Mouse (Mus musculus): ENCODE data around the gene Tedc1. TPM values are rescaled to one million over a fixed set of nuclear protein-coding genes. Genes with fewer than 3 reads are reported as not detected.
A peak's percentile ranks its signal among the peaks of the same experiment; 100 is the strongest.

Gene Tedc1
- 21.4 and 22.7 TPM in 2 replicates for polyA plus RNA-seq (2015; fragmentation: Nextera tagmentation; extraction: Ambion mirVana)

GRCm38 (mm10) chr12:113155887-113156539, at the start of gene Tedc1:
Tedc1 (plus strand) TSS chr12:113156421.
- WGBS, result under 1% methylated on average over 46 of the region's 46 CpGs
- Histone ChIP-seq H3K9ac (ENCODE audit: low read depth, low read length) (peak within 1 kb of the TSS; percentile 76), H3K4me3 (ENCODE audit: low read length) (peak within 1 kb of the TSS; percentile 76), H3K27ac (ENCODE audit: low read length) (peak within 1 kb of the TSS; percentile 93), H3K4me2 (ENCODE audit: low read depth, low read length) (peak within 1 kb of the TSS; percentile 90), H3K9me3 (ENCODE audit: control insufficient read depth, low read length) (no peaks in the 10 kb centered on the region), H3K4me1 (ENCODE audit: control insufficient read depth, insufficient read depth, low read length) (peaks cover 23% of the 10 kb centered on the region), H3K27me3 (replicated peaks; ENCODE audit: control insufficient read depth, insufficient read depth, low read length) (no peaks in the 10 kb centered on the region; the same call in 1 of the 2 replicates), H3K36me3 (ENCODE audit: control insufficient read depth, insufficient read depth, low read length) (no peaks in the 10 kb centered on the region)
- ATAC-seq, result peak; percentile 95

- 71% methylated on average over 4 of the region's 4 CpGs for WGBS
Observed at GRCm38 (mm10) chr12:113107431-113108124, 48.6 kb upstream of the Tedc1 start.

GRCm38 (mm10) chr12:113108528-113109283, 47.5 kb upstream of the Tedc1 start:
- H3K27me3 ChIP-seq (replicated peaks; ENCODE audit: control insufficient read depth, insufficient read depth, low read length), result no peaks in the 10 kb centered on the region
- peaks cover 5% of the 10 kb centered on the region; the same call in 1 of the 2 replicates for H3K4me1 ChIP-seq (ENCODE audit: control insufficient read depth, insufficient read depth, low read length)
- 86% methylated on average over 17 of the region's 17 CpGs for WGBS
- no peak overlapping the region for H3K27ac ChIP-seq (ENCODE audit: low read length)
- no peaks in the 10 kb centered on the region; the same call in 1 of the 2 replicates for H3K9me3 ChIP-seq (ENCODE audit: control insufficient read depth, low read length)
- H3K9ac ChIP-seq (ENCODE audit: low read depth, low read length), result no peak overlapping the region
- no peak overlapping the region for H3K4me2 ChIP-seq (ENCODE audit: low read depth, low read length)
- ATAC-seq, result no peak; the same call in 1 of the 2 replicates
- no peak overlapping the region for H3K4me3 ChIP-seq (ENCODE audit: low read length)
- no peaks in the 10 kb centered on the region for H3K36me3 ChIP-seq (ENCODE audit: control insufficient read depth, insufficient read depth, low read length)

More at GRCm38 (mm10) chr12:113107431-113108124, 48.6 kb upstream of the Tedc1 start:
- Histone ChIP-seq H3K9ac (ENCODE audit: low read depth, low read length) (no peak overlapping the region), H3K27me3 (replicated peaks; ENCODE audit: control insufficient read depth, insufficient read depth, low read length) (no peaks in the 10 kb centered on the region), H3K27ac (ENCODE audit: low read length) (no peak overlapping the region), H3K4me3 (ENCODE audit: low read length) (no peak overlapping the region), H3K4me2 (ENCODE audit: low read depth, low read length) (no peak overlapping the region), H3K9me3 (ENCODE audit: control insufficient read depth, low read length) (no peaks in the 10 kb centered on the region; the same call in 1 of the 2 replicates), H3K36me3 (ENCODE audit: control insufficient read depth, insufficient read depth, low read length) (no peaks in the 10 kb centered on the region), H3K4me1 (ENCODE audit: control insufficient read depth, insufficient read depth, low read length) (peaks cover 8% of the 10 kb centered on the region; the same call in 1 of the 2 replicates)
- peak; percentile 53 for ATAC-seq

- Histone ChIP-seq H3K9ac (ENCODE audit: low read depth, low read length) (no peak overlapping the region), H3K4me2 (ENCODE audit: low read depth, low read length) (no peak overlapping the region)
- no peak for ATAC-seq
Observed at GRCm38 (mm10) chr12:113109801-113110200, 46.4 kb upstream of the Tedc1 start.

GRCm38 (mm10) chr12:113114141-113114540, 42.1 kb upstream of the Tedc1 start:
- H3K4me1 ChIP-seq (ENCODE audit: control insufficient read depth, insufficient read depth, low read length), result peaks cover 5% of the 10 kb centered on the region
- H3K9me3 ChIP-seq (ENCODE audit: control insufficient read depth, low read length), result no peaks in the 10 kb centered on the region
- no peak overlapping the region for H3K9ac ChIP-seq (ENCODE audit: low read depth, low read length)
- WGBS, result 91% methylated on average over 4 of the region's 4 CpGs
- H3K27ac ChIP-seq (ENCODE audit: low read length), result no peak overlapping the region
- H3K36me3 ChIP-seq (ENCODE audit: control insufficient read depth, insufficient read depth, low read length), result peaks cover 12% of the 10 kb centered on the region
- H3K4me2 ChIP-seq (ENCODE audit: low read depth, low read length), result no peak overlapping the region
- no peak overlapping the region for H3K4me3 ChIP-seq (ENCODE audit: low read length)
- no peaks in the 10 kb centered on the region for H3K27me3 ChIP-seq (replicated peaks; ENCODE audit: control insufficient read depth, insufficient read depth, low read length)
- ATAC-seq, result peak; percentile 21; the same call in 1 of the 2 replicates

More at GRCm38 (mm10) chr12:113109801-113110200, 46.4 kb upstream of the Tedc1 start:
- Histone ChIP-seq H3K27me3 (replicated peaks; ENCODE audit: control insufficient read depth, insufficient read depth, low read length) (no peaks in the 10 kb centered on the region), H3K4me1 (ENCODE audit: control insufficient read depth, insufficient read depth, low read length) (peaks cover 3% of the 10 kb centered on the region), H3K36me3 (ENCODE audit: control insufficient read depth, insufficient read depth, low read length) (no peaks in the 10 kb centered on the region), H3K27ac (ENCODE audit: low read length) (no peak overlapping the region), H3K9me3 (ENCODE audit: control insufficient read depth, low read length) (no peaks in the 10 kb centered on the region; the same call in 1 of the 2 replicates), H3K4me3 (ENCODE audit: low read length) (no peak overlapping the region)
- 83% methylated on average over 10 of the region's 10 CpGs for WGBS

- Histone ChIP-seq H3K9me3 (ENCODE audit: control insufficient read depth, low read length) (no peaks in the 10 kb centered on the region), H3K9ac (ENCODE audit: low read depth, low read length) (no peak overlapping the region), H3K4me1 (ENCODE audit: control insufficient read depth, insufficient read depth, low read length) (peaks cover 5% of the 10 kb centered on the region), H3K27me3 (replicated peaks; ENCODE audit: control insufficient read depth, insufficient read depth, low read length) (no peaks in the 10 kb centered on the region), H3K27ac (ENCODE audit: low read length) (no peak overlapping the region), H3K36me3 (ENCODE audit: control insufficient read depth, insufficient read depth, low read length) (peaks cover 12% of the 10 kb centered on the region), H3K4me2 (ENCODE audit: low read depth, low read length) (no peak overlapping the region), H3K4me3 (ENCODE audit: low read length) (no peak overlapping the region)
- ATAC-seq, result peak; percentile 37; the same call in 1 of the 2 replicates
- WGBS, result 74% methylated on average over 16 of the region's 16 CpGs
Observed at GRCm38 (mm10) chr12:113114856-113115538, 41.2 kb upstream of the Tedc1 start.

GRCm38 (mm10) chr12:113119516-113120410, 36.5 kb upstream of the Tedc1 start:
- H3K4me3 ChIP-seq (ENCODE audit: low read length), result no peak overlapping the region
- ATAC-seq, result peak; percentile 70
- H3K36me3 ChIP-seq (ENCODE audit: control insufficient read depth, insufficient read depth, low read length), result peaks cover 52% of the 10 kb centered on the region
- H3K9me3 ChIP-seq (ENCODE audit: control insufficient read depth, low read length), result no peaks in the 10 kb centered on the region
- no peaks in the 10 kb centered on the region for H3K27me3 ChIP-seq (replicated peaks; ENCODE audit: control insufficient read depth, insufficient read depth, low read length)
- 84% methylated on average over 20 of the region's 20 CpGs for WGBS
- peaks cover 3% of the 10 kb centered on the region; the same call in 1 of the 2 replicates for H3K4me1 ChIP-seq (ENCODE audit: control insufficient read depth, insufficient read depth, low read length)
- H3K27ac ChIP-seq (ENCODE audit: low read length), result no peak overlapping the region
- H3K4me2 ChIP-seq (ENCODE audit: low read depth, low read length), result no peak overlapping the region
- H3K9ac ChIP-seq (ENCODE audit: low read depth, low read length), result no peak overlapping the region

- no peaks in the 10 kb centered on the region for H3K27me3 ChIP-seq (replicated peaks; ENCODE audit: control insufficient read depth, insufficient read depth, low read length)
- no peak overlapping the region for H3K27ac ChIP-seq (ENCODE audit: low read length)
- 86% methylated on average over 6 of the region's 6 CpGs for WGBS
- H3K9ac ChIP-seq (ENCODE audit: low read depth, low read length), result no peak overlapping the region
- H3K9me3 ChIP-seq (ENCODE audit: control insufficient read depth, low read length), result no peaks in the 10 kb centered on the region
- peaks cover 58% of the 10 kb centered on the region for H3K36me3 ChIP-seq (ENCODE audit: control insufficient read depth, insufficient read depth, low read length)
- H3K4me1 ChIP-seq (ENCODE audit: control insufficient read depth, insufficient read depth, low read length), result no peaks in the 10 kb centered on the region
- peak; percentile 21; the same call in 1 of the 2 replicates for ATAC-seq
- no peak overlapping the region for H3K4me3 ChIP-seq (ENCODE audit: low read length)
- no peak overlapping the region for H3K4me2 ChIP-seq (ENCODE audit: low read depth, low read length)
Observed at GRCm38 (mm10) chr12:113124726-113125125, 31.5 kb upstream of the Tedc1 start.
